Mouse (Mus musculus) kidney, postnatal 4 days (tissue): ENCODE measurements around the gene Samd14.
"Not testable (repeated sequence)": the region's sequence is repeated elsewhere in the genome, so short reads cannot be mapped to it uniquely, and the experiment has no call there.

Source experiments
- DNase-seq, 2 experiments: peaks; one replicate each; pipeline ENCODE4 v3.0.0; 2021; ENCODE audit warnings: mixed read lengths in 2 of 2

Samd14 gene

DNA sequence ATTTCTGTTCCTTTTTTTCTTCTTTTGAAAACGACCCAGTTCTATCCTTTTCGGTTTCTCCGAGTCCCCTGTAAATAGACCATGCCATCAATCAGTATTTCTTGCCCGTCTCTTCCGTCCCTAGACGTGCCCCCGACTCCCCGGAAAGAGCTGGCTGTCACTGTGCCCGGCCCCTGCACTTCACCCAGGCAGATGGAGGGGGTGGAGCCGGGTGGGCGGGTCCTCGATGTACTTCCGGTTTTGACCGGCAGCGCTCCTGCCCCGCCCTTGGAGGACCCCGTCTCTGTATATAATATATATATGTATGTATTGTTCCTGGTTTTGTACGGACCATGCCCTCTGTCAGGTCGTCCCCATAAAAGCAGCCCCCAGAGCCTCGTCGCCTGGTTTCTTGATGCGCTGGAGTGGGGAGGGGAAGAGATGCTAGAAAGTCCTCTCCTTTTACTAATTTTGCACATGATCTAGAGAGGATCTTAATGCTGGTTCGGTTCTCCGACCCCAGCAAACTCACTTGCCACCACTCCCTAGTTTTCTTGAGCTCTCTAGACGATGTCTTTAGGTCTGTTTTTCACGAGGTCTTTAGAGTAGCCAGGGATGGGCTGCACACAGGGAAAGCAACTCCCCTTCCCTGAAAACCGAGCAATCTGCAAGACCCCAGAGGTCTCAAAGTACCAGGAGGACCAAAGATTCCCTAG is 3.0 kb upstream of the Samd14 start:
- peak; percentile 91 to 93 for DNase-seq

DNA sequence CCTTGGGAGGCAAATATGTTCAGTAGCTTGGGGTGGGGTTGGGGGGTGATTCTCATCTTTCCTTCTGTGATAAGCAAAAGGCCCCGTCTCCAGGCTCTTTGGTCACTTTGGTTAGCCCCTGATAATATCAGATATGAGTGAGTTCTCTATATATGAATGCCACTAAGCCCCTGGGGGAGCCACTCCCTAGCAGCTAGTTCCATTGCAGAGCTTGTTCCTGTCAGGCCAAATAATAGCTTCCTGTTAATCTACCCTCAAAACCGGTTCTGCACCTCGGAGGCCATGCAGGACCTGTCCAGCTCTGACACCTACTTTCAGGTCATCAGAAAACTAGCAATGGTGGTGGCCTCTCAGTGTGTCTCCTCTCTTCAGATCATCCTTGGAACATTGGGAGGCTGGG is 2.3 kb upstream of the Samd14 start:
- DNase-seq = no peak

- peak; percentile 52 to 66 for DNase-seq
Observed at GRCm38 (mm10) chr11:95008661-95009628, 734 bp upstream of the Samd14 start.

GRCm38 (mm10) chr11:95010141-95010739 is 561 bp downstream of the Samd14 start:
- peak; percentile 60 to 69 for DNase-seq

DNA sequence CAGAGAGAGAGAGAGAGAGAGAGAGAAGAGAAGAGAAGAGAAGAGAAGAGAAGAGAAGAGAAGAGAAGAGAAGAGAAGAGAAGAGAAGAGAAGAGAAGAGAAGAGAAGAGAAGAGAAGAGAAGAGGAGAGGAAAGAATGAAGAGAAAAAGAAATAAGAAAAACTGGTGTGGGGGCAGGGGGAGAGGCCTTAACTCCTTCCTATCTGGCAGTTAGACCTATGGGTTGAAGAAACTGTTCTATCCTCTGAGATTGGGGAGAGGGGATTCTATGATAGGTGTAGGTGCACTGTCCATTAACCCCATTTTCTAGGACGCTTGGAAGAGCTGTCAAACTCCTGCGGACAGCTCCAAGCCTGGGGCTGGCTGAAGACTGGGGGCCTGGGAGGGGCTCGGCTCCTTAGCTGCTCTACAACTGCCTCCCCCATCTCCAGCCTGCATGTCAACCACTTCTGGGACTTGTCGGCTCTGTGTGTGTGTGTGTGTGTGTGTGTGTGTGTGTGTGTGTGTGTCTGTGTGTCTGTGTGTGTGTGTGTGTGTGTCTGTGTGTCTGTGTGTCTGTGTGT is 1.2 kb downstream of the Samd14 start:
- DNase-seq = not testable (repeated sequence)

- DNase-seq = no peak
Observed at GRCm38 (mm10) chr11:95011416-95011815, 1.7 kb downstream of the Samd14 start.

DNA sequence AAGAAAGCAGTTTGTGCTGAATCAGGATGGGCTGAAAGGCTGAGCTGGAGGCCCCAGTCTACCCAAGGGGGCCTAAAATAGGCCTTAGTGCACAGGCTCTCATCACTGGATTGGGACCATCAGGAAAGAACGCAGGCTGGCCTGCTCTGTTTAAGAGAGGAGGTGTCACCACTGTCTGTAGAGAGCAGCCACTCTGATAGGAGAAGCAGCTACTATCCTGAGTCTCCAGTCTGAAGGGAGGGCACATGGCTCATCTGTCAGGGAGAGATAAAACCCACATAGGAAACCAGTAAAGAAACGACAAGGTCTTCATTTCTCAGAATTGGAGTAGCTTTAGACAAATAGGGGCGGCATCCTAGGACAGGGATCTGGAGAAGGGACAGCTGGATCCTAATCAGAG is 2.4 kb downstream of the Samd14 start:
- DNase-seq = no peak

DNA sequence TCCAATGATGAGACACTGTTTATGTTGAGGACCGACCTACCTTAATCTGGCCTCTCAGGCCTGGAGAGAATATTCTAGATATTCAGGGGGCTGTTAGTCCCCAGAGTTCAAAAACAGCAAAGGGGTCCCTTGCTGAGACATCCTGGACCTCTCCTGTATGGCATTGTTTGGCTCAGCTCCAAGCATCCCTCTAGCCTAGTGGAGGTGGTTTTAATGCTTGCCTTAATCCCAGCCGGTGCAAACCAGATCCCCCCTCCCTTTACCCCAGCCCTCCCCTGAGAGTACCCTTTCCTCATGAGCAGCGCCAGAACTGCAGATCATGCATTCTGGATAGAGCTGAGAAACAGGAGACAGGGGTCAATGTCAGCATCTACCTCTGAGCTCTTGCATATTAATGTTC is 2.8 kb downstream of the Samd14 start:
- no peak for DNase-seq

GRCm38 (mm10) chr11:95015484-95015883 is 5.8 kb downstream of the Samd14 start:
- DNase-seq = no peak

GRCm38 (mm10) chr11:95022237-95022992 is 12.7 kb downstream of the Samd14 start:
- no peak for DNase-seq

- no peak for DNase-seq
Observed at GRCm38 (mm10) chr11:95023481-95023880, 13.8 kb downstream of the Samd14 start.

- peak; percentile 58 to 72 for DNase-seq
Observed at GRCm38 (mm10) chr11:95024439-95025184, 14.9 kb downstream of the Samd14 start.

GRCm38 (mm10) chr11:95025227-95026012 is 15.7 kb downstream of the Samd14 start:
- no peak for DNase-seq

GRCm38 (mm10) chr11:95026090-95026542 is 16.4 kb downstream of the Samd14 start:
- no peak for DNase-seq

GRCm38 (mm10) chr11:95026849-95027248 is 17.2 kb downstream of the Samd14 start:
- no peak for DNase-seq

- DNase-seq = no peak
Observed at GRCm38 (mm10) chr11:95027850-95028470, 18.3 kb downstream of the Samd14 start.

- no peak for DNase-seq
Observed at GRCm38 (mm10) chr11:95032945-95033344, 23.3 kb downstream of the Samd14 start.

DNA sequence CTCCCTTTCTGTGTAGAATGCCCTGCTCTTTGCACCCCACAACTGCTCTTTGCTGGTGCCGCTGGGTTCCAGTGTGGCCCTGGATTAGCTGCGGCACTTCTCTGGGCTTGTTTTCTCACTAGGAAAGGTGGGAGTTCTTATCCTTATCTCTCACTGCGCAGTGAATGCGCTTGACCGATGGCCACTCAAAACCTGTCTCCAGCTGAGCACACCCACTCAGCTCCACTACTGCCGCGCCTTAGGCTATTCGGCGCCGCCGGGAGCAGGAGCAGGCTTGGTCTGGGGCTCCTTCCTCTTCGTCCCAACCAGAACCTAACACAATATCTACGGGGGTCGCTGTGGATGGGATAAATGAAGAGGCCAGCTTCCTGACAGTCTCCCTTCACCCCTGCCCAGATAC is 23.9 kb downstream of the Samd14 start:
- DNase-seq = no peak

GRCm38 (mm10) chr11:95034902-95035301 is 25.2 kb downstream of the Samd14 start:
- peak in 1 of 2 experiments; percentile 54 for DNase-seq

GRCm38 (mm10) chr11:95036521-95036920 is 26.8 kb downstream of the Samd14 start:
- no peak for DNase-seq
